ENCODE assay signal across 12 mouse cellular contexts in the genomic region with DNA sequence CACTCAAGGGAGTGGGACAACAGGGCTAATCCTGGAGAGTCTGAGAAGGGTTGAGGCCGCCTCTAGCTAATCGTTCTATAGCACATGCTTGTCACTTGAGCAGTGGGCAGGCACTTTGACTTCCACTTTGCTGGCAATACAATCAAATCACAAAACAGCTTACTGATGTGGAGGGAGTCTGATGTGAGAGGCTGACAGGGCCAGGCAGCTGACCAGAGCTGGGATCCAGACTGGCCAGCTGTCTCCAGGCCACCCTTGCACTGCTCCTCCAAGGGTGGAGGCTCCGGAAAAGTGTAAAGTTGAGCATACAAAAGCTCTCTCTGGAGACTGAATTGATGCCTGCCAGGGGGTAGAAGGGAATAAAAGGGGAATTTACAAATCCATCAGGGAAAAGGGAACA.
DNase-seq lines count a peak whose midpoint lies in the region; ATAC-seq lines count a peak whose summit lies in the region.
"Had no signal": no experiment of that assay in that cellular context is flagged by ENCODE, and none has a peak within 500 bp of the region (broad histone marks: within the 10 kb centered on the region; RNA-seq: fewer than 3 reads in every experiment).

No protein-coding gene starts in this region.

- H3K4me2 ChIP-seq in hindbrain, embryonic 11.5 days (replicated peaks; ENCODE audit: low read depth, low read length), result no peak overlapping the region
- no peak overlapping the region for H3K4me2 ChIP-seq in neural tube, embryonic 12.5 days (replicated peaks)
- H3K4me2 ChIP-seq in neural tube, embryonic 15.5 days, result no peak overlapping the region
- H3K4me2 ChIP-seq: liver, embryonic 13.5 days had no signal

- H3K27ac ChIP-seq in hindbrain, embryonic 11.5 days (ENCODE audit: low read depth, low read length), result no peak overlapping the region
- H3K27ac ChIP-seq in hindbrain, embryonic 10.5 days, result no peak overlapping the region
- H3K27ac ChIP-seq in neural tube, embryonic 12.5 days, result no peak overlapping the region
- no peak overlapping the region for H3K27ac ChIP-seq in neural tube, embryonic 15.5 days (replicated peaks)
- H3K27ac ChIP-seq: liver, embryonic 13.5 days had no signal

- H3K4me1 ChIP-seq in hindbrain, embryonic 11.5 days (replicated peaks; ENCODE audit: control insufficient read depth, insufficient read depth, low read length), result no peaks in the 10 kb centered on the region
- H3K4me1 ChIP-seq in hindbrain, embryonic 10.5 days (replicated peaks), result peaks cover 10% of the 10 kb centered on the region; the same call in 1 of the 2 replicates
- 0 out of 2 replicates have a peak, but pooled peaks cover 6% of the 10 kb centered on the region for H3K4me1 ChIP-seq in neural tube, embryonic 12.5 days
- H3K4me1 ChIP-seq in neural tube, embryonic 15.5 days, result no peaks in the 10 kb centered on the region
- H3K4me1 ChIP-seq: liver, embryonic 13.5 days had no signal

- ATAC-seq in hindbrain, embryonic 11.5 days (ENCODE audit: low FRiP score), result peak; percentile 59; the same call in 1 of the 2 replicates
- ATAC-seq in neural tube, embryonic 12.5 days (ENCODE audit: low FRiP score, low read depth), result peak; percentile 61; the same call in 1 of the 2 replicates
- ATAC-seq in neural tube, embryonic 15.5 days (ENCODE audit: low FRiP score), result no peak

- H3K9ac ChIP-seq in hindbrain, embryonic 11.5 days (ENCODE audit: low read depth, low read length), result no peak overlapping the region
- no peak overlapping the region for H3K9ac ChIP-seq in neural tube, embryonic 12.5 days
- no peak overlapping the region for H3K9ac ChIP-seq in neural tube, embryonic 15.5 days (replicated peaks)
- H3K9ac ChIP-seq: liver, embryonic 13.5 days had no signal

- no peaks in the 10 kb centered on the region for H3K36me3 ChIP-seq in hindbrain, embryonic 11.5 days (ENCODE audit: control insufficient read depth, insufficient read depth, low read length)
- H3K36me3 ChIP-seq in hindbrain, embryonic 10.5 days, result no peaks in the 10 kb centered on the region
- no peaks in the 10 kb centered on the region for H3K36me3 ChIP-seq in neural tube, embryonic 12.5 days
- no peaks in the 10 kb centered on the region for H3K36me3 ChIP-seq in neural tube, embryonic 15.5 days
- H3K36me3 ChIP-seq: liver, embryonic 13.5 days had no signal

- intact Hi-C loops in heart, postnatal 25 days (cut with DNase I), result no loop called here

- H3K4me3 ChIP-seq in hindbrain, embryonic 11.5 days (ENCODE audit: low read depth, low read length), result no peak overlapping the region
- no peak overlapping the region for H3K4me3 ChIP-seq in hindbrain, embryonic 10.5 days
- no peak overlapping the region for H3K4me3 ChIP-seq in neural tube, embryonic 12.5 days
- H3K4me3 ChIP-seq in neural tube, embryonic 15.5 days (replicated peaks), result no peak overlapping the region
- H3K4me3 ChIP-seq: liver, embryonic 13.5 days had no signal

- no peaks in the 10 kb centered on the region for H3K27me3 ChIP-seq in hindbrain, embryonic 11.5 days (ENCODE audit: control insufficient read depth, insufficient read depth, low read length)
- no peaks in the 10 kb centered on the region for H3K27me3 ChIP-seq in hindbrain, embryonic 10.5 days (ENCODE audit: insufficient read depth, poor library complexity, severe bottlenecking)
- 0 out of 2 replicates have a peak, but pooled peaks cover 3% of the 10 kb centered on the region for H3K27me3 ChIP-seq in neural tube, embryonic 12.5 days (replicated peaks)
- no peaks in the 10 kb centered on the region for H3K27me3 ChIP-seq in neural tube, embryonic 15.5 days (replicated peaks)
- H3K27me3 ChIP-seq: liver, embryonic 13.5 days had no signal

- 57% methylated on average over 3 of the region's 3 CpGs for WGBS in hindbrain, embryonic 11.5 days
- 56% methylated on average over 3 of the region's 3 CpGs for WGBS in hindbrain, embryonic 10.5 days
- WGBS in neural tube, embryonic 12.5 days, result 53% methylated on average over 3 of the region's 3 CpGs
- WGBS in neural tube, embryonic 15.5 days, result 45% methylated on average over 3 of the region's 3 CpGs

- no peaks in the 10 kb centered on the region for H3K9me3 ChIP-seq in hindbrain, embryonic 11.5 days (ENCODE audit: control insufficient read depth, low read length)
- no peaks in the 10 kb centered on the region for H3K9me3 ChIP-seq in hindbrain, embryonic 10.5 days
- H3K9me3 ChIP-seq in neural tube, embryonic 12.5 days, result no peaks in the 10 kb centered on the region
- no peaks in the 10 kb centered on the region for H3K9me3 ChIP-seq in neural tube, embryonic 15.5 days (replicated peaks)
- H3K9me3 ChIP-seq: liver, embryonic 13.5 days had no signal

- DNase-seq in hindbrain, embryonic 11.5 days (ENCODE audit: low spot score), result peak; percentile 10
- no peak for DNase-seq in hindbrain, embryonic 10.5 days (ENCODE audit: low spot score)
- peak; percentile 22 for DNase-seq in heart, postnatal 25 days (ENCODE audit: low spot score)
- DNase-seq in lung, postnatal 36 days, result peak; percentile 60
- no peak for DNase-seq in layer of hippocampus, postnatal 36 days
- no peak for DNase-seq in cerebellum, postnatal 10 days
- DNase-seq: gastrocnemius, postnatal 10 days; kidney, adult 9 months; liver, embryonic 13.5 days; thymus, adult 18-20 months had no signal

Comparison
In these comparisons a context has a peak if more than half of its experiments do, and no peak if none do; other contexts are left out.
1. DNase-seq: peak in hindbrain, embryonic 11.5 days (single experiment), heart, postnatal 25 days (single experiment) and lung, postnatal 36 days (single experiment); none in hindbrain, embryonic 10.5 days (single experiment), layer of hippocampus, postnatal 36 days (0 of 2) and cerebellum, postnatal 10 days (0 of 2).